Mouse (Mus musculus): ENCODE data around the gene Kmt5a. TPM values are rescaled to one million over a fixed set of nuclear protein-coding genes. Genes with fewer than 3 reads are reported as not detected.
A peak's percentile ranks its signal among the peaks of the same experiment; 100 is the strongest.

Gene Kmt5a
- polyA plus RNA-seq, 1 experiment: 58.0 TPM

GRCm38 (mm10) chr5:124482966-124483654, 43.4 kb downstream of the Kmt5a start, which contains the start of gene Snrnp35:
Snrnp35 (plus strand) TSS chr5:124483134.
- H3K4me2 ChIP-seq (ENCODE audit: low read depth): peak within 1 kb of the TSS; percentile 82
- peak within 1 kb of the TSS; percentile 31 for H3ac ChIP-seq (ENCODE audit: control insufficient read depth, insufficient read length)
- peak; percentile 90 for TF ChIP-seq POLR2A (IDR thresholded peaks at IDR 0.05; ENCODE audit: insufficient read length, low read depth)
- no peak for TF ChIP-seq REST (IDR thresholded peaks at IDR 0.05; ENCODE audit: insufficient read depth, insufficient read length)
- no peak for TF ChIP-seq CEBPB (IDR thresholded peaks at IDR 0.05; ENCODE audit: insufficient read depth, poor library complexity, severe bottlenecking)
- no peak for TF ChIP-seq MAX (IDR thresholded peaks at IDR 0.05; ENCODE audit: low read depth)
- TF ChIP-seq USF1 (IDR thresholded peaks at IDR 0.05; ENCODE audit: low read depth): peak; percentile 13
- TF ChIP-seq MYOD1 (IDR thresholded peaks at IDR 0.05; ENCODE audit: control insufficient read depth in 1 of 3, insufficient read length in 2 of 3, low read depth in 2 of 3): no peak
- TF ChIP-seq TCF12 (IDR thresholded peaks at IDR 0.05; ENCODE audit: insufficient read depth, poor library complexity, severe bottlenecking): no peak
- TF ChIP-seq E2F4 (IDR thresholded peaks at IDR 0.05; ENCODE audit: insufficient read depth): no peak
- no peak for TF ChIP-seq MYOG (IDR thresholded peaks at IDR 0.05; ENCODE audit: control insufficient read depth in 1 of 3, insufficient read depth in 1 of 3, insufficient read length in 2 of 3, low read depth in 2 of 3)
- TF ChIP-seq TCF3 (IDR thresholded peaks at IDR 0.05; ENCODE audit: insufficient read length, low read depth): no peak
- no peak for TF ChIP-seq SRF (IDR thresholded peaks at IDR 0.05; ENCODE audit: control insufficient read depth, insufficient read length, low read depth)
- peak; percentile 87 for TF ChIP-seq POLR2AphosphoS2 (IDR thresholded peaks at IDR 0.05; ENCODE audit: insufficient read length, low read depth)
- H3K27me3 ChIP-seq (ENCODE audit: control insufficient read depth, insufficient read depth, insufficient read length): no peaks in the 10 kb centered on the region
- H3K4me3 ChIP-seq: peak within 1 kb of the TSS; percentile 93
- H3K36me3 ChIP-seq (ENCODE audit: control insufficient read depth, insufficient read depth): no peaks in the 10 kb centered on the region
- peaks cover 6% of the 10 kb centered on the region for H3K79me2 ChIP-seq (ENCODE audit: control insufficient read depth, insufficient read depth)

- no peak for TF ChIP-seq TCF3 (IDR thresholded peaks at IDR 0.05; ENCODE audit: insufficient read length, low read depth)
- TF ChIP-seq REST (IDR thresholded peaks at IDR 0.05; ENCODE audit: insufficient read depth, insufficient read length): no peak
- TF ChIP-seq USF1 (IDR thresholded peaks at IDR 0.05; ENCODE audit: low read depth): peak; percentile 38
- peak overlapping the region; percentile 82 for H3K4me2 ChIP-seq (ENCODE audit: low read depth)
- H3K36me3 ChIP-seq (ENCODE audit: control insufficient read depth, insufficient read depth): no peaks in the 10 kb centered on the region
- H3K4me3 ChIP-seq: peak overlapping the region; percentile 93
- H3ac ChIP-seq (ENCODE audit: control insufficient read depth, insufficient read length): peak overlapping the region; percentile 31
- no peaks in the 10 kb centered on the region for H3K27me3 ChIP-seq (ENCODE audit: control insufficient read depth, insufficient read depth, insufficient read length)
- H3K79me2 ChIP-seq (ENCODE audit: control insufficient read depth, insufficient read depth): peaks cover 6% of the 10 kb centered on the region
These were observed 44.1 kb downstream of the Kmt5a start for GRCm38 (mm10) chr5:124483655-124484396.

GRCm38 (mm10) chr5:124485654-124486053, 45.9 kb downstream of the Kmt5a start:
- Histone ChIP-seq H3K4me3 (no peak overlapping the region), H3ac (ENCODE audit: control insufficient read depth, insufficient read length) (no peak overlapping the region)

GRCm38 (mm10) chr5:124488885-124489284, 49.2 kb downstream of the Kmt5a start:
- TF ChIP-seq MYOD1 (IDR thresholded peaks at IDR 0.05; ENCODE audit: control insufficient read depth in 1 of 3, insufficient read length in 2 of 3, low read depth in 2 of 3) (peak in 2 of 3 experiments; percentile 32 to 71), POLR2AphosphoS2 (IDR thresholded peaks at IDR 0.05; ENCODE audit: insufficient read length, low read depth) (no peak), USF1 (IDR thresholded peaks at IDR 0.05; ENCODE audit: low read depth) (no peak), MYOG (IDR thresholded peaks at IDR 0.05; ENCODE audit: control insufficient read depth in 1 of 3, insufficient read depth in 1 of 3, insufficient read length in 2 of 3, low read depth in 2 of 3) (peak in 1 of 3 experiments; percentile 32), E2F4 (IDR thresholded peaks at IDR 0.05; ENCODE audit: insufficient read depth) (no peak), CEBPB (IDR thresholded peaks at IDR 0.05; ENCODE audit: insufficient read depth, poor library complexity, severe bottlenecking) (no peak)
- no peak overlapping the region for H3ac ChIP-seq (ENCODE audit: control insufficient read depth, insufficient read length)
- H3K36me3 ChIP-seq (ENCODE audit: control insufficient read depth, insufficient read depth): no peaks in the 10 kb centered on the region
- peak overlapping the region; percentile 37 for H3K4me2 ChIP-seq (ENCODE audit: low read depth)
- H3K4me3 ChIP-seq: no peak overlapping the region
- peaks cover 6% of the 10 kb centered on the region for H3K79me2 ChIP-seq (ENCODE audit: control insufficient read depth, insufficient read depth)
- no peaks in the 10 kb centered on the region for H3K27me3 ChIP-seq (ENCODE audit: control insufficient read depth, insufficient read depth, insufficient read length)

More at GRCm38 (mm10) chr5:124485654-124486053, 45.9 kb downstream of the Kmt5a start:
- H3K4me2 ChIP-seq (ENCODE audit: low read depth): no peak overlapping the region
- no peaks in the 10 kb centered on the region for H3K27me3 ChIP-seq (ENCODE audit: control insufficient read depth, insufficient read depth, insufficient read length)
- peaks cover 6% of the 10 kb centered on the region for H3K79me2 ChIP-seq (ENCODE audit: control insufficient read depth, insufficient read depth)
- TF ChIP-seq TCF3 (IDR thresholded peaks at IDR 0.05; ENCODE audit: insufficient read length, low read depth): no peak
- TF ChIP-seq POLR2AphosphoS2 (IDR thresholded peaks at IDR 0.05; ENCODE audit: insufficient read length, low read depth): no peak
- no peak for TF ChIP-seq MYOD1 (IDR thresholded peaks at IDR 0.05; ENCODE audit: control insufficient read depth in 1 of 3, insufficient read length in 2 of 3, low read depth in 2 of 3)
- no peak for TF ChIP-seq SRF (IDR thresholded peaks at IDR 0.05; ENCODE audit: control insufficient read depth, insufficient read length, low read depth)
- TF ChIP-seq CEBPB (IDR thresholded peaks at IDR 0.05; ENCODE audit: insufficient read depth, poor library complexity, severe bottlenecking): no peak
- H3K36me3 ChIP-seq (ENCODE audit: control insufficient read depth, insufficient read depth): no peaks in the 10 kb centered on the region

GRCm38 (mm10) chr5:124491732-124492131, 52.0 kb downstream of the Kmt5a start:
- no peaks in the 10 kb centered on the region for H3K79me2 ChIP-seq (ENCODE audit: control insufficient read depth, insufficient read depth)
- H3K4me2 ChIP-seq (ENCODE audit: low read depth): no peak overlapping the region
- TF ChIP-seq TCF12 (IDR thresholded peaks at IDR 0.05; ENCODE audit: insufficient read depth, poor library complexity, severe bottlenecking) (no peak), MYOG (IDR thresholded peaks at IDR 0.05; ENCODE audit: control insufficient read depth in 1 of 3, insufficient read depth in 1 of 3, insufficient read length in 2 of 3, low read depth in 2 of 3) (no peak), POLR2A (IDR thresholded peaks at IDR 0.05; ENCODE audit: insufficient read length, low read depth) (no peak), POLR2AphosphoS2 (IDR thresholded peaks at IDR 0.05; ENCODE audit: insufficient read length, low read depth) (no peak), CEBPB (IDR thresholded peaks at IDR 0.05; ENCODE audit: insufficient read depth, poor library complexity, severe bottlenecking) (no peak), MAX (IDR thresholded peaks at IDR 0.05; ENCODE audit: low read depth) (no peak), SRF (IDR thresholded peaks at IDR 0.05; ENCODE audit: control insufficient read depth, insufficient read length, low read depth) (no peak), REST (IDR thresholded peaks at IDR 0.05; ENCODE audit: insufficient read depth, insufficient read length) (no peak), MYOD1 (IDR thresholded peaks at IDR 0.05; ENCODE audit: control insufficient read depth in 1 of 3, insufficient read length in 2 of 3, low read depth in 2 of 3) (no peak), USF1 (IDR thresholded peaks at IDR 0.05; ENCODE audit: low read depth) (no peak), TCF3 (IDR thresholded peaks at IDR 0.05; ENCODE audit: insufficient read length, low read depth) (no peak), E2F4 (IDR thresholded peaks at IDR 0.05; ENCODE audit: insufficient read depth) (no peak)
- H3K36me3 ChIP-seq (ENCODE audit: control insufficient read depth, insufficient read depth): no peaks in the 10 kb centered on the region
- no peaks in the 10 kb centered on the region for H3K27me3 ChIP-seq (ENCODE audit: control insufficient read depth, insufficient read depth, insufficient read length)
- H3K4me3 ChIP-seq: no peak overlapping the region
- no peak overlapping the region for H3ac ChIP-seq (ENCODE audit: control insufficient read depth, insufficient read length)
